Mouse (Mus musculus) neural tube, embryonic 13.5 days (tissue): ENCODE results near the gene Cebpzos. TPM values are rescaled to one million over a fixed set of nuclear protein-coding genes. Genes with fewer than 3 reads are reported as not detected.

Experiments
- ATAC-seq: fragments of 200-750 bp; cut with Nextera tagmentation; 2 replicates; pipeline ENCODE4 v1.8.0; 2017; ENCODE audit warnings: low read depth, mild to moderate bottlenecking, moderate TSS enrichment, moderate library complexity
- H3K27ac ChIP-seq: fragments of 300-500 bp; sonication (generic); replicated peaks from 2 replicates; pipeline ENCODE4 v1.5.1; 2015; ENCODE audit warnings: moderate library complexity, mild to moderate bottlenecking, inconsistent platforms
- H3K27me3 ChIP-seq: fragments of 300-500 bp; sonication (generic); 2 replicates; pipeline ENCODE4 v1.6.1; 2015; ENCODE audit warnings: mild to moderate bottlenecking, inconsistent platforms
- H3K36me3 ChIP-seq: fragments of 300-500 bp; sonication (generic); 2 replicates; pipeline ENCODE4 v1.6.1; 2015; ENCODE audit warnings: mild to moderate bottlenecking, inconsistent platforms
- H3K4me1 ChIP-seq: fragments of 300-500 bp; sonication (generic); replicated peaks from 2 replicates; pipeline ENCODE4 v1.6.1; 2015; ENCODE audit warnings: inconsistent platforms
- H3K4me2 ChIP-seq: fragments of 300-500 bp; sonication (generic); 2 replicates; pipeline ENCODE4 v1.6.1; 2015; ENCODE audit warnings: inconsistent platforms, mild to moderate bottlenecking, moderate library complexity
- H3K4me3 ChIP-seq: fragments of 300-500 bp; sonication (generic); 2 replicates; pipeline ENCODE4 v1.5.1; 2015; ENCODE audit warnings: mild to moderate bottlenecking, inconsistent platforms
- H3K9ac ChIP-seq: fragments of 300-500 bp; sonication (generic); 2 replicates; pipeline ENCODE4 v1.6.1; 2015; ENCODE audit warnings: moderate library complexity, mild to moderate bottlenecking, inconsistent platforms
- H3K9me3 ChIP-seq: fragments of 300-500 bp; sonication (generic); 2 replicates; pipeline ENCODE4 v1.6.1; 2016; ENCODE audit warnings: inconsistent platforms
- WGBS: fragments of 180-500 bp; shearing (Covaris S2); methylation state at CpG from one replicate; pipeline ENCODE4 v1.1.7; 2015; 5-methylcytosine and 5-hydroxymethylcytosine counted together
- polyA plus RNA-seq: library from polyadenylated mRNA; unstranded; fragments of >200 nt; fragmentation: Nextera tagmentation; extraction: Ambion mirVana; gene quantifications from 2 replicates; pipeline ENCODE4 v1.2.1, GENCODE M21; 2015

Gene Cebpzos
- polyA plus RNA-seq, 1 experiment from 2014 or later = 129 TPM

- Histone ChIP-seq H3K4me3 (no peak within 1 kb of the TSS), H3K27me3 (no peaks in the 10 kb centered on the region), H3K27ac (no peak within 1 kb of the TSS), H3K9me3 (no peaks in the 10 kb centered on the region), H3K9ac (no peak within 1 kb of the TSS), H3K4me2 (no peak within 1 kb of the TSS), H3K36me3 (no peaks in the 10 kb centered on the region), H3K4me1 (no peaks in the 10 kb centered on the region)
- 89% methylated on average over 5 of the region's 5 CpGs for WGBS
- ATAC-seq = no peak
Observed at GRCm38 (mm10) chr17:78906892-78907291, 9.4 kb upstream of the Cebpzos start, which contains the start of gene Sult6b1. Sult6b1 (minus strand) TSS chr17:78906992.

GRCm38 (mm10) chr17:78909374-78909773 is 6.9 kb upstream of the Cebpzos start:
- 73% methylated on average over 2 of the region's 2 CpGs for WGBS

GRCm38 (mm10) chr17:78912861-78913281 is 3.4 kb upstream of the Cebpzos start:
- H3K27ac ChIP-seq = no peak overlapping the region; the same call in 1 of the 2 replicates
- no peaks in the 10 kb centered on the region for H3K36me3 ChIP-seq
- peak; percentile 54 for ATAC-seq
- WGBS = 30% methylated on average over 6 of the region's 6 CpGs
- H3K27me3 ChIP-seq = no peaks in the 10 kb centered on the region
- peaks cover 24% of the 10 kb centered on the region for H3K4me1 ChIP-seq
- H3K9ac ChIP-seq = peak overlapping the region; percentile 58
- H3K4me3 ChIP-seq = peak overlapping the region; percentile 39
- H3K4me2 ChIP-seq = peak overlapping the region; percentile 53
- no peaks in the 10 kb centered on the region for H3K9me3 ChIP-seq

More at GRCm38 (mm10) chr17:78909374-78909773, 6.9 kb upstream of the Cebpzos start:
- Histone ChIP-seq H3K4me3 (no peak overlapping the region), H3K4me2 (no peak overlapping the region), H3K9me3 (no peaks in the 10 kb centered on the region), H3K9ac (no peak overlapping the region), H3K4me1 (peaks cover 7% of the 10 kb centered on the region; the same call in 1 of the 2 replicates), H3K36me3 (no peaks in the 10 kb centered on the region), H3K27ac (no peak overlapping the region), H3K27me3 (no peaks in the 10 kb centered on the region)
- no peak for ATAC-seq

- WGBS = 66% methylated on average over 3 of the region's 3 CpGs
- Histone ChIP-seq H3K4me1 (peaks cover 28% of the 10 kb centered on the region), H3K9me3 (no peaks in the 10 kb centered on the region), H3K4me3 (no peak overlapping the region), H3K4me2 (no peak overlapping the region), H3K27me3 (no peaks in the 10 kb centered on the region), H3K27ac (no peak overlapping the region), H3K36me3 (peaks cover 7% of the 10 kb centered on the region), H3K9ac (no peak overlapping the region)
- ATAC-seq = no peak
Observed at GRCm38 (mm10) chr17:78913921-78914320, 2.4 kb upstream of the Cebpzos start.

- Histone ChIP-seq H3K27me3 (no peaks in the 10 kb centered on the region), H3K4me1 (peaks cover 28% of the 10 kb centered on the region), H3K9ac (peak overlapping the region; percentile 82), H3K9me3 (no peaks in the 10 kb centered on the region), H3K27ac (peak overlapping the region; percentile 87), H3K4me2 (peak overlapping the region; percentile 74), H3K36me3 (peaks cover 23% of the 10 kb centered on the region), H3K4me3 (peak overlapping the region; percentile 70)
- peak; percentile 37 for ATAC-seq
- WGBS = 56% methylated on average over 6 of the region's 6 CpGs
Observed at GRCm38 (mm10) chr17:78915772-78916171, 528 bp upstream of the Cebpzos start.

GRCm38 (mm10) chr17:78916899-78917298 is 599 bp downstream of the Cebpzos start:
- Histone ChIP-seq H3K4me3 (peak overlapping the region; percentile 70), H3K36me3 (peaks cover 32% of the 10 kb centered on the region), H3K9me3 (no peaks in the 10 kb centered on the region), H3K4me1 (peaks cover 28% of the 10 kb centered on the region), H3K9ac (peak overlapping the region; percentile 82), H3K27me3 (no peaks in the 10 kb centered on the region), H3K4me2 (peak overlapping the region; percentile 74), H3K27ac (peak overlapping the region; percentile 87)
- ATAC-seq = peak; percentile 44; the same call in 1 of the 2 replicates
- 3% methylated on average over 11 of the region's 11 CpGs for WGBS

GRCm38 (mm10) chr17:78917696-78918095 is 1.4 kb downstream of the Cebpzos start:
- Histone ChIP-seq H3K4me2 (peak overlapping the region; percentile 74), H3K4me1 (peaks cover 27% of the 10 kb centered on the region), H3K9ac (peak overlapping the region; percentile 82; the same call in 1 of the 2 replicates), H3K4me3 (no peak overlapping the region), H3K9me3 (no peaks in the 10 kb centered on the region), H3K36me3 (peaks cover 39% of the 10 kb centered on the region), H3K27me3 (no peaks in the 10 kb centered on the region), H3K27ac (no peak overlapping the region)
- 45% methylated on average over 6 of the region's 6 CpGs for WGBS
- no peak for ATAC-seq

GRCm38 (mm10) chr17:78935857-78936256 is 19.6 kb downstream of the Cebpzos start:
- Histone ChIP-seq H3K4me2 (peak overlapping the region; percentile 74), H3K4me3 (peak overlapping the region; percentile 77), H3K9ac (peak overlapping the region; percentile 77), H3K27me3 (no peaks in the 10 kb centered on the region), H3K36me3 (peaks cover 52% of the 10 kb centered on the region), H3K9me3 (no peaks in the 10 kb centered on the region), H3K27ac (no peak overlapping the region), H3K4me1 (peaks cover 26% of the 10 kb centered on the region)
- 84% methylated on average over 2 of the region's 2 CpGs for WGBS
- ATAC-seq = no peak

- Histone ChIP-seq H3K9me3 (no peaks in the 10 kb centered on the region), H3K4me2 (peak within 1 kb of the TSS; percentile 74), H3K9ac (peak within 1 kb of the TSS; percentile 77), H3K36me3 (peaks cover 50% of the 10 kb centered on the region), H3K27ac (peak within 1 kb of the TSS; percentile 72), H3K27me3 (no peaks in the 10 kb centered on the region), H3K4me1 (peaks cover 26% of the 10 kb centered on the region), H3K4me3 (peak within 1 kb of the TSS; percentile 77)
- ATAC-seq = peak; percentile 100
- under 1% methylated on average over 45 of the region's 45 CpGs for WGBS
Observed at GRCm38 (mm10) chr17:78936466-78937228, 20.3 kb downstream of the Cebpzos start, which contains the start of the genes Cebpz and Ndufaf7. Cebpz (minus strand) TSS chr17:78937066. Ndufaf7 (plus strand) TSS chr17:78937136.

GRCm38 (mm10) chr17:78937229-78937853 is 21.0 kb downstream of the Cebpzos start:
- Histone ChIP-seq H3K4me1 (peaks cover 26% of the 10 kb centered on the region), H3K36me3 (peaks cover 50% of the 10 kb centered on the region), H3K27ac (peak overlapping the region; percentile 72), H3K4me2 (peak overlapping the region; percentile 74), H3K9ac (peak overlapping the region; percentile 77), H3K27me3 (no peaks in the 10 kb centered on the region), H3K4me3 (peak overlapping the region; percentile 77), H3K9me3 (no peaks in the 10 kb centered on the region)
- ATAC-seq = peak; percentile 55
- WGBS = 11% methylated on average over 26 of the region's 26 CpGs

GRCm38 (mm10) chr17:78938927-78939326 is 22.6 kb downstream of the Cebpzos start:
- Histone ChIP-seq H3K36me3 (peaks cover 52% of the 10 kb centered on the region), H3K9ac (no peak overlapping the region), H3K27me3 (no peaks in the 10 kb centered on the region), H3K4me2 (no peak overlapping the region), H3K9me3 (no peaks in the 10 kb centered on the region), H3K4me1 (peaks cover 15% of the 10 kb centered on the region), H3K27ac (no peak overlapping the region), H3K4me3 (no peak overlapping the region)
- no peak for ATAC-seq
- WGBS = 95% methylated on average over 4 of the region's 4 CpGs

- H3K36me3 ChIP-seq = peaks cover 62% of the 10 kb centered on the region
Observed at GRCm38 (mm10) chr17:78942579-78942978, 26.3 kb downstream of the Cebpzos start.

More at GRCm38 (mm10) chr17:78942579-78942978, 26.3 kb downstream of the Cebpzos start:
- peaks cover 6% of the 10 kb centered on the region for H3K4me1 ChIP-seq
- H3K4me2 ChIP-seq = no peak overlapping the region
- no peak overlapping the region for H3K4me3 ChIP-seq
- H3K27me3 ChIP-seq = no peaks in the 10 kb centered on the region
- WGBS = 67% methylated on average over 11 of the region's 11 CpGs
- H3K27ac ChIP-seq = no peak overlapping the region
- H3K9me3 ChIP-seq = no peaks in the 10 kb centered on the region
- no peak overlapping the region for H3K9ac ChIP-seq
- no peak for ATAC-seq
